Mouse (Mus musculus) G1E (cell line): ENCODE data around the gene Nxf3.

ENCODE experiments used
- GATA1 ChIP-seq: IDR thresholded peaks from 2 replicates; pipeline ENCODE4 v1.6.1; 2012; ENCODE audit warnings: borderline replicate concordance, low read length, inconsistent platforms, mixed read lengths
- POLR2AphosphoS5 ChIP-seq: IDR thresholded peaks from 2 replicates; pipeline ENCODE4 v1.6.1; 2012; ENCODE audit warnings: low read depth, low read length, inconsistent platforms; ENCODE audit not compliant: insufficient replicate concordance

DNA sequence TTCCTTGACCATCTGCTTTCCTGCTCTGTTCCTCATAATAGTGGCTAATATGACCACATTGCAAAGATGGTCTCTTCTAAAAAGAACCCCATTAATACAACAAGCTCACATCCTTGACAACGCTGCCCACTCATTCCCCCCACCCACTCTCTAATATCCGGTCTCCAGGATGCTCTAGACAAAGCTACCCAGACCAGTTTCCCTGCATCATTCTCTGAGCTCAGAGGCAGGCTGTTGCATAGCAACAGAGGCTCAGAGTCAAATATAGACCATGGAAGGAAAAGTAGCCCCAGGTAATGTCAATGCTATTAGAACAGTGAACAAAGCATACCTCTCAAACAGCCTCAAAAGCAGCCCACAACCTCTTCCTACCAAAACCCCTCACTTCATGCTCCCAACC is 9.4 kb upstream of the Nxf3 start:
- no peak for TF ChIP-seq GATA1
- no peak for TF ChIP-seq POLR2AphosphoS5
